Mouse (Mus musculus): ENCODE measurements around the gene Olfr453. TPM values are rescaled to one million over a fixed set of nuclear protein-coding genes. Genes with fewer than 3 reads are reported as not detected.

The Olfr453 gene
- total RNA-seq (2021): not detected

DNA sequence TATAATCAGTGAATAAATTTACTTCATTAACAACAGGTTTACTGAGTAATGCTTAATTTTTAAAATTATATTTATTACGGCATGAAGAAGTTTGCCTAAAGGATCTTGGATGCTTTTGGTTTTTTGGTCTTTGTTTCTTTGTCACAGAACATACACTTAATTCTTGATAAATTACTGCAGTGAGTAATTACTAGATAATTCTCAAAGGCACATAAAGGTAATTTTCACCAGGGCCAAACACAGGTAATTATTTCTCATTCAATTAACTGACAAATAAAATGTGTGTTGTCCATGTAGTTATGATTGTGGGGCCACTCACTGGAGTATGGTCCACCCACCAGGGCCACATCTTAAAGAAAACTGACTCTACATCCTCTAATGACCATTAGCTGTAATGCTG, at the start of gene Olfr453:
TSS of gene Olfr453 (plus strand) at position 301 of the 400 bp plus-strand sequence.
- DNase-seq (ENCODE audit: low spot score): no peak
- intact Hi-C loops (cut with DNase I): no loop called here

DNA sequence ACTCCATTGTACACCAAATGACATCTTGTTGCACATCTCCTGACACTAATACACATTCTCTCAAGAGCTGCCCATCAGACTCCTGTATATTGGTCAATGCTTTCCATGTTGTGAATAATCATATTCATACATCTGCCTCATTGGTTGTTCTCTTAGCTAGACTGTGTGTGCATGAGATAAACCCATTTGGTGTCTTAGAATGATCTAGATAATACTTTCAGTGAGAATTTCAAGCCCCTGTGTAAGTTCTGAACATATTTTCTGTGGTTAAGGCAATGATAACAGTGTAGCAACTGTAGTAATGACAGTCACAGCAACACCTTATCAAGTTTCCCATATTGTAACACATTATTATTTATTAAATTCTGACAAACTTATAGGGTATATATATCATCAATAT, 49.4 kb upstream of the Olfr453 start:
- no peak for DNase-seq (ENCODE audit: low spot score)
- intact Hi-C loops (cut with DNase I): loop anchor here (5.0 kb wide), 2 partner anchors 42 to 973 kb away; partner anchors contain the start of gene Tcaf2

DNA sequence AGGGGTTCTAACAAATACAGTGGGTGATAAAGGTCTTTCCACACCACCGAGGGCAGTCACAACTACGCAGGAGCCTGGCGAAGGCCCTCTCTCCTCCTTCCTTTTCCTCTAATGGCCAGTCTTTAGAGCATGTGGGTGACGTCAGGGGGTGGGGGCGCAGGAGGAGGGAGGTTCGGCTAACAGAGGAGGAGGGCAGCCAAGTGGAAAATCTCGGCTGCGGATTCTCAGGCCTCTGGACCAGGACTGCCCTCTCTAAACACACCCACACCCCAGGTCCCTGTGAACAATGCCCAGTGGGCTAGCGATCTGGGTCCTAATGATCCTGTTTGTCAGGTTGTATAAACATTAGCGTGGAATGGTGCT, 47.0 kb upstream of the Olfr453 start:
- peak; percentile 76 for DNase-seq (ENCODE audit: low spot score)
- intact Hi-C loops (cut with DNase I): loop anchor here (5.0 kb wide), 2 partner anchors 45 to 970 kb away; partner anchors contain the start of gene Tcaf2

DNA sequence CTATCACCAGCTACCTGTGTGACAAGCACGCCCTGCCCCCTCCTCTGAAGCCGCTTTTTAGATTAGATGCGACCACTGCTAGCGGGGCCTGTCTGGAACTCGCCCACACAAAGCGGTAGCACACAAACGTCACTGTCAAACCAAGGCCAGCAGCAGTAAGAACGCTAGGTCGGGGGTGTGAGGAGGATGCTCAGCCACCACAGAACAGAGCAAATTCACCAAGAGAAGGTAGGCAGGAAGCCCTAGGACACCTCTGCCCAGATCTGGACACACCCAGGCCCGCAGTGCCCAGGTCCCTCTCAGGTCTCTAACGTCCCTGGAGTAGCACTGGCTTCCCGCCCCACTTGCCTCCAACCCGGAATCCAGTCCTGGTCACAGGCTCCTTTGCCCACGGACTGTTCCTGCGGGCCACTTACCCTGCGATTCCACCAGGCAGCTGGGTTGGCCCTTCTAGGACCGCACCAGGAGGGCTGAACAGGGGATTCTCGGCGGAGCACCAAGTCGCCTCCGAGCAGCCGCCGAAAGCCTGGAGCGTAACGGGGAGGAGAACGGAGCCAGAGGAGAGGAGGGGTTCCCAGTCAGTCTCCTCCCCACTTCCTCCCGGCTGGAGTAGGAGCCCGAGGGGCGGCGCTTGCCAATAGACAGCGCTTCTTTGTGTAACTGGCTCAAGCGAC, 46.5 kb upstream of the Olfr453 start:
- DNase-seq (ENCODE audit: low spot score): peak; percentile 77
- intact Hi-C loops (cut with DNase I): loop anchor here (5.0 kb wide), 2 partner anchors 45 to 970 kb away; partner anchors contain the start of gene Tcaf2

DNA sequence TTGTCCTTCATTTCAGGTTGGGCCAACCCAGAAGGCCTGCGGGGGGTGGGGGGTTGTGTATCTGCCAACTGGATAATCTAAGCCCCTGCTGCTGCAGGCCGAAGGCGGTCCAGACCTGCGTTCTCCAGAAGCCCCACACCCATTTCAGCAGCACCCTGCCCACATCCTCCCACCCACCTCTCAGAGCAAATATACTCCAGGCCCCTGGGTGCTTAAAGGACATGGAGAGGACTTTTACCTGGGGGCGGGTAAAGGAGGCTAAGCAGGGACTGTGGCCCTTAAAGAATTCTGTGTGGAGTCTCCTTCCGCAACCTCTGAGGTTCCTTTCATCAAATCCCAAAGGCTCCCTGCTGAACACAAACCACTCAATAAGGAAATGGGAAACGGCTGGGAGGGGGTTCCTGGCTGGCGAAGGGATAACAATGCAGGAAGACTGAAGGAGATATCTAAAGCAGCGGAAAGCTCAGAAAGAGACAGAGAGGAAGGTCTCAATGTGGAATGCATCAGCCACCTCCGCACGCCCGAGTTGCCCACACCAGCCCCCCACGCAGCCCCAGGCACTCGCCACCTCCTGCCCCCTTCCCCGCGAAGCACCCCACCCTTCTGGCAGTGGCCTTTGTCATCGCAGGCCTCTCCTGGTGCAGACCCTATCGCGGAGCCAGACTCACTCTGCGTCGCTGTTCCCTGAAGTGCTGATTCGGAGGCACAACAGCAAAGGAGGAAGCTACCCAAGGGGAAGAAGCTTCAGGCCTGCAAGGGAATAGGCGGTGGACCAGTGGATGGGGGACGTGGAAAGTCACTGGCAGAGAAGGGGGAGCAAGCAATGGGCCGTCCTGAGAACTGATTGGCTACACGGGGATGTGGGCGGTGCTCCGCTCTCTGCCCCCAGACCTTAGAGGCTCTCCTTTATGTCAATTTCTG, 29.6 kb upstream of the Olfr453 start, which contains the start of gene Tcaf1:
TSS of gene Tcaf1 (minus strand) at position 798 of the 921 bp plus-strand sequence.
- DNase-seq (ENCODE audit: low spot score): peak; percentile 73
- intact Hi-C loops (cut with DNase I): no loop called here

DNA sequence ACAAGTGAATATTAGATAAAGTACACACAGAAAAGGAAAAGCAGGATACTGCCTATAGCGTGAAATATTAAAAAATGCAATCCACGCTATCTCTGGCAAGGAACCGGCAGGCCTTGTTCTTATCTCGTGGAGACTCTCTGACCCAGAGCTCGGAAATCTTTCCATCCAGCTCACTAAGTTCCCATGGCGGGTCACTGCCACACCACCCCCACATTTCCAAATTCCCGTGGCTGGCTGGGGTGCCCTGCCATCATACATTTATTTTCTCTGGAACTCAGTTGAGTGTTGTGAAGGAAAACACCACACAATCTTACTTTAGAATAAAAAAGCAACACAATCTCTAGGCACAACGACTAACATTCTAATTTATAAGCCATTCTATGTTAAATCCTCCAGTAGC, 24.5 kb upstream of the Olfr453 start:
- no peak for DNase-seq (ENCODE audit: low spot score)
- intact Hi-C loops (cut with DNase I): no loop called here

DNA sequence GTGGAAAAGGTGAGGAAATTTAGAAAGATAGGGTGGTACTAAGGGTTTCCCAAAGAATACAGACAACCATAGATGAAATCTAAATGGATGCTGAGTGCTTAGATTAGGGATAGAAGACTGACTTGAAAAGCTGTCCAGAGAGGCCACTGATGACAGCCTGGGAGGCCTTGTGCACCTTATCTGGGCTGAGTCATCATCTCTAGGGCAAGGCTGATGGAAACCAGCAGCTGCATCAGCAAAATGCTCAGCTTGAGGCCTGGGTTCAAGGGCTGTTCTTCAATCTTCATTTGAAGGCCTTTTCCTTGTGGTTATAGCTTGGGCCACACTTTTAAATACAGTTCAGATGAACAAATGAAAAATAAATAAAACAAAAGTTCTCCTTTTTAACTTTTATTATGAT, 21.2 kb upstream of the Olfr453 start:
- intact Hi-C loops (cut with DNase I): no loop called here
- no peak for DNase-seq (ENCODE audit: low spot score)

DNA sequence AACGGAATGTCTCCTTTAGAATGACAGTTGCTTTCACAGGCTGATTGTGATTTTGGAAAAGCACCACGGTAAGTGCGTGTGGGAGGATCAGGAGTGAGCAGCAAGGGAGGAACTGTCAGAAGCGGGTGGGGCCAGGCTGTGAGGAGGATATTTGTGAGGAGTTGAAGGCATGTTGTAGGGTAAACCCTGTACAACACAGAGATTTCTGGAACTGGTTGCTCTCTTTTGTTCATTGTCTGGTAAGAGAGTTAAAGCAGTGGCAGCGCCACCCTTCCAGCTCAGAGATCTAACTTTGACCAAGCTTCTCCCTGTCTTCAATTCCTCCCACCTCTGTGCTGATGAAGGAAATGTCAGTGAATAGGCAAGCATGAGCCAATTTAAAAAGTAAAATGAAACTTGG, 3.1 kb downstream of the Olfr453 start:
- no peak for DNase-seq (ENCODE audit: low spot score)
- intact Hi-C loops (cut with DNase I): no loop called here

DNA sequence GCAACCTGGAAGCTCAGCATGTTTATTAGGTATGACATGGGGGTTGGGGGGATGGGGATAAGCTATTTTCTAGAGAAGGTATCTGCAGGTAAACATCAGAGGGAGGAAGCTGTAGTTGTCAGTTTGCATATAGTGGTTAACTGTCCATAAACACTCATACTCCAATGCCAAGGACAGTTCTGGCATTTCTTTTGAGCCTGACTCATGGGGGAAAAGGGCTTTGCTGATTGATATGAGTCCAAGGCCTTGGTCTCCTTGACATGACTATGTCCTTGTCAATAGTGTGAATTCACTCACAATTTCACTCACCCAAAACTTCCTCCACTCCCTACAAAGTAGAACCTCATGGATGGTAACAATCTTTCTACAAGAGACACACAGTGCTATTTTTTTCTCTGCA, 8.7 kb downstream of the Olfr453 start:
- intact Hi-C loops (cut with DNase I): no loop called here
- no peak for DNase-seq (ENCODE audit: low spot score)

DNA sequence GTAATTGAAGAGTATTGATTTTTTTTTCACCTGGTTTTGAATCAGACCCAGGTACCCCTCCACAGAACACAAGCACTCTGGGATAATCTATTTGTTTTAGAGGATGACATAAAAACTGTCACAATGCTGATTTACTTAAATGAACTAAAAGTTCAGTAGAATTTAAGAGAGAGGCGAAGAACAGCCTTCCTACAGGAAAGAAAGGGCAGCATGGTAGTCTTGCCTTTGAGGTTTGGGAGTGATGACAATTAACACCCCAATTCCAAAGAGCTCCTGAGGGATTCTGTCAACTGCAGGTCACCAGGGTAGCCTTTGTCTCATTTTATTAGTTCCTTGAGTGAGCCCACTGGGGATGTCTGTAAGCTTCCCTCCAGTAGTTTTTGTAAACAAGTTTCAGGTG, 16.9 kb downstream of the Olfr453 start, which contains the start of gene Olfr38:
TSS of gene Olfr38 (plus strand) at position 301 of the 400 bp plus-strand sequence.
- intact Hi-C loops (cut with DNase I): no loop called here
- no peak for DNase-seq (ENCODE audit: low spot score)

DNA sequence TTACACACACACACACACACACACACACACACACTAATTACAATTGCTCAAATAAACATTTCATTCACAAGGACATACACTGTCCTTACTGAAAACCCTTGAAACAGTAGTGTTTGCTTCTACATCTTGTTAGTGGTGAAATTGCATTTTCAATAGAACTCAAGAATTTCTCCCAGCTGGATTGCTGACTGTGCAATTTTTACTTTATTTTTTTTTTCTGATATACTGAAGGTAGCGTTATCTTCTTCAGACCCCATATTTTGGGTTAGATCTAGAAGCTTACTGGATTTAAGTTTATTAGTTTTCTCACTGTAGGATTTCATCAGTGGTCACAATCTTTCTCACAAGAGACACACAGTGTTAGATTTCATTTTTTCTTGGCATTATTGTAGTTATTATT, 37.9 kb downstream of the Olfr453 start:
- DNase-seq (ENCODE audit: low spot score): no peak
- intact Hi-C loops (cut with DNase I): no loop called here

DNA sequence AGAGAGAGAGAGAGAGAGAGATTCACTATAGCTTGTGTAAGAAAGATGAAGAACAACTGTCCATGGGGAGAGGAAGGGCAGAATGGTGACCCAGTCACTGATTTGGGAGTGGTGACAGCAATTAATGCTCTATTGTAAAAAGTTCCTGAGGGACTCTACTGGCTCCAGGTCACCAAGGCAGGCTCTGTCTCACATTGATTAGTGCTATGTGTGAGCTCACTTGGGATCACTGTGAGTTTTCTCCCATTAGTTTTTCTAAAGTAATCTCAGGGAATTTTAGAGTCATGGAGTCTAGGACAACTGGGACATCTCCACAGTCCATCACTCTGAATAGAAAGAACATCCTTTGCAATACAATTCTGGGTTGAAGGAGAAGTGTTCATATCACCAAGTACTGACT, 45.6 kb downstream of the Olfr453 start, which contains the start of gene Olfr452:
TSS of gene Olfr452 (plus strand) at position 301 of the 400 bp plus-strand sequence.
- no peak for DNase-seq (ENCODE audit: low spot score)
- intact Hi-C loops (cut with DNase I): no loop called here

DNA sequence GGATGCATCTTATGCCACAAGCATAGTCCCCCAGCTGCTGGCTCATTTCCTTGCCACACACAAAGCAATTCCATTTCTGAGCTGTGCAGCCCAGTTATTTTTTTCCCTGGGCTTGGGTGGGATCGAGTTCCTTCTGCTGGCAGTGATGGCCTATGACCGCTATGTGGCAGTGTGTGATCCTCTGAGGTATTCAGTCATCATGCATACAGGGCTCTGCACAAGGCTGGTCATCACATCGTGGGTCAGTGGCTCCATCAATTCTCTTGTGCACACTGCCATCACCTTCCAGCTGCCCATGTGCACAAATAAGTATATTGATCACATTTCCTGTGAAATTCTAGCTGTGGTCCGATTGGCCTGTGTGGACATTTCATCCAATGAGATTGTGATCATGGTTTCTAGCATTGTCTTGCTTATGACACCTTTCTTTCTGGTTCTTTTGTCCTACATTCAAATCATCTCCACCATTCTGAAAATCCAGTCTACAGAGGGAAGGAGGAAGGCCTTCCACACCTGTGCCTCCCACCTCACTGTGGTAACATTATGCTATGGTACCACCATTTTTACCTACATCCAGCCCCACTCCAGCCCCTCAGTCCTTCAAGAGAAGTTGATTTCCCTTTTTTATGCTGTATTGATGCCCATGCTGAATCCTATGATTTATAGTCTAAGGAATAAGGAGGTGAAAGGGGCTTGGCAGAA, 51.2 kb downstream of the Olfr453 start:
- DNase-seq (ENCODE audit: low spot score): no peak
- intact Hi-C loops (cut with DNase I): no loop called here

DNA sequence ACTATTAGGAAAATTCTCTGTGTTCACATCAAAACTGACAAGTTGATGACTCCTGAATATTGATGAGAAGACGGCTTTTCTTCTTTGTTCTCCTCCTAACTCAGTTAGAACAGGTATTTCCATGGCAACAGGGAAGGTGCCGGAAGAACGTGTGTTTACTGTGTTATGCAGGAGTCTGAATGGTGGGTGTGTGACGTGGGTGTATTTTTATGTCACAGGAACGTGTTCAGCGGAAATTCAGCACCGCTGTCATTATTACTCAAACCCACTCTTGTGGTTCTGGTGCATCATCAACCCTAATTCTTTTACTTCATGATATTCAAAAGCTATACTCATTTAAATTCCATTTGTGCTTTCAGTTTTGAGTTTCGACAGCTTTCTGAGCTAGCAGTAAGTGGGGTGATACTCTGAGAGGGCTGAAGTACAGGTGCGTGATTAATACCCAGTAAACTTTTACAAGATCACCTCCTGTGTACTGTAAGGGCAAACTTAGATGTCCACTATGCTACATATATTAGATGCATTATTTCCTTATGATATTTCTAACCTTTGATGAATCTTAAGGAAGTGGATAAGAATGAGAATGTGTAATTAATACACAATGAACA, 51.9 kb downstream of the Olfr453 start:
- no peak for DNase-seq (ENCODE audit: low spot score)
- intact Hi-C loops (cut with DNase I): no loop called here

DNA sequence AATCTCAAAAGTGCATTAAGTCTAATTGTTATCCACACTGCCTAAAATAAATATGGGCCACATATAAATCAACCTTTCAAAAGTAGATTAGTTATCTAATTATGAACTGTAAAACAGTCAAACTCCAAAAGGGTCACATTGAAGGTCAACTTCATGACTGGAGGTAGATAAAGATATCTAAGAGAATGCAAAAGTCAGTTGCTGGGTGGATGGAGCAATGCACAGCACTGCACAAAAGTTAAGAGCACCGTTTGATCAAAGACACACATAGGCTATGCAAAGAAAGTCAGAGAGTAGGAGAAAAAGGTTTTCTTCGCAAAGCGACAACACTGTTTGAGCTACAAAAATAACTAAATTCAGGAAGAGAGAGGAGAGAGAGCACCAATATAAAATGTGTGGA, 55.8 kb downstream of the Olfr453 start:
- DNase-seq (ENCODE audit: low spot score): no peak
- intact Hi-C loops (cut with DNase I): no loop called here

Other genes starting within 250 kb of the Olfr453 start
- not detected for gene Olfr455, start 191.8 kb upstream of the Olfr453 start, total RNA-seq (2021)
- gene Tcaf3, start 141.7 kb upstream of the Olfr453 start, total RNA-seq (2021): not detected
- 1 to 10 TPM; 3.3 to 3.6 TPM for gene Tcaf2, start 94.1 kb upstream of the Olfr453 start, total RNA-seq (2021)
- gene Tcaf1, start 29.3 kb upstream of the Olfr453 start, total RNA-seq (2021): 10 to 100 TPM; 12.3 to 15.9 TPM
- not detected for gene Olfr38, start 17.0 kb downstream of the Olfr453 start, total RNA-seq (2021)
- gene Olfr452, start 45.7 kb downstream of the Olfr453 start, total RNA-seq (2021): not detected
- not detected for gene Olfr450, start 72.6 kb downstream of the Olfr453 start, total RNA-seq (2021)
- not detected for gene Olfr449, start 95.0 kb downstream of the Olfr453 start, total RNA-seq (2021)
- gene Olfr448, start 151.1 kb downstream of the Olfr453 start, total RNA-seq (2021): not detected
- not detected for gene Olfr447, start 169.5 kb downstream of the Olfr453 start, total RNA-seq (2021)
- not detected for gene Olfr446, start 182.0 kb downstream of the Olfr453 start, total RNA-seq (2021)
- not detected for gene Olfr444, start 209.7 kb downstream of the Olfr453 start, total RNA-seq (2021)

All from heart, postnatal 25 days (tissue).